Mouse (Mus musculus) CH12.LX (cell line): ENCODE results near the gene Traf3. TPM values are rescaled to one million over a fixed set of nuclear protein-coding genes. Genes with fewer than 3 reads are reported as not detected.

ENCODE experiments used
- DNase-seq: peaks from one replicate; pipeline ENCODE4 v3.0.0-alpha.2; 2013; ENCODE audit errors: extremely low read depth
- H3K27ac ChIP-seq: 2 replicates; pipeline ENCODE4 v1.5.1; 2012; ENCODE audit warnings: low read depth, mild to moderate bottlenecking, control low read depth, moderate library complexity; ENCODE audit not compliant: insufficient read depth
- H3K27me3 ChIP-seq: replicated peaks from 2 replicates; pipeline ENCODE3; 2012; ENCODE audit warnings: inconsistent platforms
- H3K36me3 ChIP-seq, 2 experiments: replicated peaks in 1 of 2; 2 replicates each; pipeline versions ENCODE3 to v1.6.1; 2012; ENCODE audit warnings: inconsistent platforms in 1 of 2, low read length in 1 of 2, mild to moderate bottlenecking in 1 of 2, mixed read lengths in 1 of 2, moderate library complexity in 1 of 2; ENCODE audit not compliant: control insufficient read depth in 1 of 2, insufficient read depth in 1 of 2
- H3K4me1 ChIP-seq, 2 experiments: 2 replicates each; pipeline ENCODE4 v1.6.1; 2012; ENCODE audit warnings: inconsistent platforms in 1 of 2, moderate library complexity in 1 of 2; ENCODE audit not compliant: insufficient read depth in 2 of 2, control insufficient read depth in 1 of 2
- H3K4me2 ChIP-seq: 2 replicates; pipeline ENCODE4 v1.6.1; 2012; ENCODE audit warnings: low read depth, mild to moderate bottlenecking, control low read depth; ENCODE audit not compliant: poor library complexity, insufficient read depth, severe bottlenecking
- H3K4me3 ChIP-seq, 3 experiments: fragments of 150-350 bp in 1 of 3; sonication (generic) in 1 of 3; replicated peaks in 1 of 3; 2 replicates each; pipeline versions ENCODE3 to v1.5.1; 2011 to 2012; ENCODE audit warnings: low read depth in 2 of 3, low read length in 2 of 3, mild to moderate bottlenecking in 2 of 3, moderate library complexity in 2 of 3, control low read depth in 1 of 3, improper control_type of control experiment in 1 of 3, inconsistent platforms in 1 of 3, mixed read lengths in 1 of 3; ENCODE audit not compliant: poor library complexity in 1 of 3
- H3K79me2 ChIP-seq: replicated peaks from 2 replicates; pipeline ENCODE4 v1.6.1; 2012; ENCODE audit warnings: mild to moderate bottlenecking, moderate library complexity; ENCODE audit not compliant: control insufficient read depth, poor library complexity, insufficient read depth, severe bottlenecking; ENCODE audit errors: extremely low read depth
- H3K9ac ChIP-seq: 2 replicates; pipeline ENCODE4 v1.6.1; 2012; ENCODE audit warnings: low read depth, mild to moderate bottlenecking, control low read depth, moderate library complexity; ENCODE audit not compliant: insufficient read depth
- H3K9me3 ChIP-seq: replicated peaks from 2 replicates; pipeline ENCODE3; 2012; ENCODE audit warnings: low read length, inconsistent platforms, mixed read lengths
- BHLHE40 ChIP-seq: IDR thresholded peaks from 2 replicates; pipeline ENCODE4 v1.6.1; 2011; ENCODE audit warnings: mild to moderate bottlenecking, low read depth, low read length, improper control_type of control experiment
- CHD2 ChIP-seq: IDR thresholded peaks from 2 replicates; pipeline ENCODE4 v1.6.1; 2011; ENCODE audit warnings: low read length, improper control_type of control experiment
- E2F4 ChIP-seq: IDR thresholded peaks from 2 replicates; pipeline ENCODE4 v1.6.1; 2011; ENCODE audit warnings: low read depth, low read length, improper control_type of control experiment; ENCODE audit not compliant: insufficient replicate concordance
- EP300 ChIP-seq: IDR thresholded peaks from 2 replicates; pipeline ENCODE4 v1.6.1; 2011; ENCODE audit warnings: low read length, improper control_type of control experiment
- GABPA ChIP-seq: IDR thresholded peaks from 2 replicates; pipeline ENCODE4 v1.6.1; 2012; ENCODE audit warnings: low read depth, low read length, improper control_type of control experiment, inconsistent platforms; ENCODE audit not compliant: insufficient replicate concordance
- MAFK ChIP-seq: IDR thresholded peaks from 2 replicates; pipeline ENCODE4 v1.6.1; 2011; ENCODE audit warnings: low read length, improper control_type of control experiment; ENCODE audit not compliant: insufficient replicate concordance
- MXI1 ChIP-seq: IDR thresholded peaks from 2 replicates; pipeline ENCODE4 v1.6.1; 2011; ENCODE audit warnings: mild to moderate bottlenecking, low read depth, low read length, improper control_type of control experiment
- MYC ChIP-seq: IDR thresholded peaks from 2 replicates; pipeline ENCODE4 v1.6.1; 2011; ENCODE audit warnings: low read depth, mild to moderate bottlenecking, improper control_type of control experiment, low read length
- PAX5 ChIP-seq: IDR thresholded peaks from 2 replicates; pipeline ENCODE4 v1.6.1; 2012; ENCODE audit warnings: low read length, inconsistent platforms, mixed read lengths
- RCOR1 ChIP-seq: conservative IDR thresholded peaks from 2 replicates; pipeline ENCODE4 v1.6.1; 2012; ENCODE audit warnings: low read depth, mild to moderate bottlenecking, inconsistent platforms, low read length, improper control_type of control experiment
- TBP ChIP-seq: conservative IDR thresholded peaks from 2 replicates; pipeline ENCODE4 v1.6.1; 2011; ENCODE audit warnings: low read depth, low read length, improper control_type of control experiment
- USF1 ChIP-seq: IDR thresholded peaks from 2 replicates; pipeline ENCODE4 v1.6.1; 2014; ENCODE audit warnings: low read depth, mild to moderate bottlenecking, inconsistent platforms, low read length, improper control_type of control experiment
- USF2 ChIP-seq: conservative IDR thresholded peaks from 2 replicates; pipeline ENCODE4 v1.6.1; 2011; ENCODE audit warnings: low read depth, low read length, improper control_type of control experiment
- ZKSCAN1 ChIP-seq: IDR thresholded peaks from 2 replicates; pipeline ENCODE4 v1.6.1; 2012; ENCODE audit warnings: low read depth, inconsistent platforms, low read length, improper control_type of control experiment, borderline replicate concordance
- ZMIZ1 ChIP-seq: IDR thresholded peaks from 2 replicates; pipeline ENCODE4 v1.6.1; 2012; ENCODE audit warnings: low read depth, mild to moderate bottlenecking, inconsistent platforms, low read length, improper control_type of control experiment
- dilution Hi-C: fragments of 300-500 bp; cut with MboI; formaldehyde crosslinking; loops from 2 replicates; pipeline ENCODE4 v1.14.3; 2020; ENCODE audit warnings: low sequenced_read_pairs; ENCODE audit not compliant: extremely low pct_unique_long_range_greater_than_20kb, extremely low pct_ligation_motif_present
- in situ Hi-C: fragments of 300-500 bp; cut with MboI; formaldehyde crosslinking; loops from 3 replicates; pipeline ENCODE4 v1.14.3; 2019; ENCODE audit warnings: low sequenced_read_pairs, low pct_ligation_motif_present, low pct_unique_long_range_greater_than_20kb, mixed read lengths
- polyA plus RNA-seq: library from polyadenylated mRNA; unstranded; fragments of >175 nt; gene quantifications from 2 replicates; pipeline ENCODE4 v1.2.1, GENCODE M21; 2012; ENCODE audit warnings: low read depth; ENCODE audit not compliant: insufficient read length
- total RNA-seq, 2 experiments: library from RNA; depleted of rRNA; stranded (reverse); fragments of 300-350 nt in 1 of 2; fragments of >200 nt in 1 of 2; gene quantifications; 2 replicates each; pipeline ENCODE4 v1.2.3; 2012 to 2014

Traf3 gene
- total and polyA plus RNA-seq, 3 experiments, result 10.9 to 33.1 (median 17.5) TPM

- no peaks in the 10 kb centered on the region for H3K27me3 ChIP-seq
- no peak for TF ChIP-seq TBP
- TF ChIP-seq USF2, result peak; percentile 50
- TF ChIP-seq, all 38 proteins: peak for 1
- Histone ChIP-seq H3K4me1 (peaks cover 16 to 38% of the 10 kb centered on the region in 2 experiments), H3K4me3 (no peak overlapping the region), H3K9ac (no peak overlapping the region), H3K9me3 (no peaks in the 10 kb centered on the region), H3K36me3 (no peaks in the 10 kb centered on the region), H3K79me2 (no peaks in the 10 kb centered on the region), H3K27ac (no peak overlapping the region), H3K4me2 (no peak overlapping the region)
- in situ Hi-C loops, result no loop called here
- DNase-seq, result no peak
- dilution Hi-C loops, result no loop called here
These were observed 13.6 kb upstream of the Traf3 start for GRCm38 (mm10) chr12:111152579-111152978.

GRCm38 (mm10) chr12:111152981-111153710 is 13.0 kb upstream of the Traf3 start:
- dilution Hi-C loops (no loop called here), in situ Hi-C loops (no loop called here)
- H3K79me2 ChIP-seq, result no peaks in the 10 kb centered on the region; the same call in 1 of the 2 replicates
- H3K4me1 ChIP-seq, result peaks cover 21 to 40% of the 10 kb centered on the region in 2 experiments
- H3K27ac ChIP-seq, result no peak overlapping the region
- H3K4me3 ChIP-seq, result no peak overlapping the region
- DNase-seq, result no peak
- H3K27me3 ChIP-seq, result no peaks in the 10 kb centered on the region
- TF ChIP-seq USF2, result no peak
- TF ChIP-seq PAX5, result no peak
- TF ChIP-seq RCOR1, result no peak
- no peak for TF ChIP-seq ZKSCAN1
- TF ChIP-seq E2F4, result no peak
- no peak for TF ChIP-seq EP300
- no peak for TF ChIP-seq BHLHE40
- TF ChIP-seq USF1, result no peak
- TF ChIP-seq MAFK, result no peak
- no peak for TF ChIP-seq GABPA
- no peaks in the 10 kb centered on the region for H3K9me3 ChIP-seq
- H3K9ac ChIP-seq, result no peak overlapping the region
- no peak overlapping the region for H3K4me2 ChIP-seq
- H3K36me3 ChIP-seq, result peaks cover 0 to 1% of the 10 kb centered on the region in 2 experiments

GRCm38 (mm10) chr12:111153946-111154345 is 12.2 kb upstream of the Traf3 start:
- Histone ChIP-seq H3K27me3 (no peaks in the 10 kb centered on the region), H3K4me1 (peaks cover 15 to 40% of the 10 kb centered on the region in 2 experiments), H3K36me3 (peaks cover 0 to 2% of the 10 kb centered on the region in 2 experiments), H3K4me2 (no peak overlapping the region), H3K27ac (no peak overlapping the region), H3K79me2 (no peaks in the 10 kb centered on the region; the same call in 1 of the 2 replicates), H3K9ac (no peak overlapping the region), H3K4me3 (no peak overlapping the region), H3K9me3 (no peaks in the 10 kb centered on the region)
- in situ Hi-C loops (no loop called here), dilution Hi-C loops (no loop called here)
- DNase-seq, result no peak
- TF ChIP-seq ZMIZ1 (no peak), MYC (no peak), MXI1 (no peak), CHD2 (no peak)
